24 mouse cellular contexts compared by ENCODE assay signal in genomic region chr13:42650228-42650627, GRCm38 (mm10). TPM values are rescaled to one million over a fixed set of nuclear protein-coding genes. Genes with fewer than 3 reads are reported as not detected.
DNase-seq lines count a peak whose midpoint lies in the region; ATAC-seq and TF ChIP-seq lines count a peak whose summit lies in the region.
"Had no signal": no experiment of that assay in that cellular context is flagged by ENCODE, and none has a peak within 500 bp of the region (broad histone marks: within the 10 kb centered on the region; RNA-seq: fewer than 3 reads in every experiment).

No protein-coding gene starts in this region.

- no peak overlapping the region for H3K27ac ChIP-seq in heart, embryonic 12.5 days (ENCODE audit: poor library complexity, severe bottlenecking)
- peak overlapping the region; percentile 14; the same call in 1 of the 2 replicates for H3K27ac ChIP-seq in layer of hippocampus, adult 2 months

- no peaks in the 10 kb centered on the region for H3K4me1 ChIP-seq in heart, embryonic 12.5 days (replicated peaks)

- no peak overlapping the region for H3K9ac ChIP-seq in heart, embryonic 12.5 days

- no peaks in the 10 kb centered on the region for H3K9me3 ChIP-seq in heart, embryonic 12.5 days (replicated peaks)

- H3K36me3 ChIP-seq in heart, embryonic 12.5 days = no peaks in the 10 kb centered on the region
- H3K36me3 ChIP-seq: G1E had no signal

- 66% methylated on average over 6 of the region's 6 CpGs for WGBS in heart, embryonic 12.5 days

- no peaks in the 10 kb centered on the region for H3K27me3 ChIP-seq in heart, embryonic 12.5 days (replicated peaks)
- H3K27me3 ChIP-seq: CH12.LX had no signal

- H3K4me3 ChIP-seq in heart, embryonic 12.5 days = no peak overlapping the region
- no peak overlapping the region for H3K4me3 ChIP-seq in layer of hippocampus, adult 2 months

- no peak overlapping the region for H3K4me2 ChIP-seq in heart, embryonic 12.5 days

- DNase-seq in frontal cortex, postnatal 10 days (ENCODE audit: low spot score in 2 of 2) = no peak
- peak; percentile 30 for DNase-seq in heart, adult 11 months
- DNase-seq in layer of hippocampus, adult 2 months (ENCODE audit: low spot score in 2 of 2) = no peak
- no peak for DNase-seq in layer of hippocampus, adult 9-11 months
- peak; percentile 43 for DNase-seq in brain, adult 2 months (ENCODE audit: low read depth, low spot score)
- DNase-seq in adrenal gland, adult 8-10 months = no peak
- DNase-seq: adrenal gland, adult 2 months; adrenal gland, postnatal 10 days; adrenal gland, postnatal 14 days; adrenal gland, postnatal 25 days; adrenal gland, postnatal 36 days; B cell, adult 2 months; cerebellum, adult 11 months; cerebellum, adult 11-12 months; cerebellum, adult 18-20 months; cerebellum, adult 2 months had no signal

- TF ChIP-seq CTCF in layer of hippocampus, adult 2 months (conservative IDR thresholded peaks at IDR 0.05) = no peak

- ATAC-seq in frontal cortex, adult (ENCODE audit: low TSS enrichment) = peak; percentile 90
- no peak for ATAC-seq in heart, embryonic 12.5 days (ENCODE audit: insufficient number of reproducible peaks, low FRiP score)
- ATAC-seq: activated CD4-positive, CD25-positive, alpha-beta regulatory T cell, adult 4 months; CD4-positive, CD25-positive, alpha-beta regulatory T cell, adult 4 months; Patski had no signal

RNA-seq across cellular contexts. Expression of gene Phactr1, which starts 30.2 kb away (rescaled TPM):
- 4.7 and 5.2 TPM in 2 replicates for polyA plus RNA-seq in heart, embryonic 12.5 days (2016; fragmentation: Nextera tagmentation; extraction: Ambion mirVana)
- 100 to 1,000 TPM; 307 to 310 TPM for total RNA-seq in layer of hippocampus, adult 2 months (2021)
- total RNA-seq in adrenal gland, adult 8-10 months (2022) = 10 to 100 TPM in 2 of 4 experiments, 1 to 10 TPM in 2; 7.6 to 17.8 (median 12.5) TPM
- total RNA-seq: MEL had no signal
- polyA plus RNA-seq: G1E had no signal

Comparison
In these comparisons a context has a peak if more than half of its experiments do, and no peak if none do; other contexts are left out.
1. DNase-seq: peak in heart, adult 11 months (single experiment) and brain, adult 2 months (single experiment); none in frontal cortex, postnatal 10 days (0 of 2), layer of hippocampus, adult 2 months (0 of 2), layer of hippocampus, adult 9-11 months (single experiment) and adrenal gland, adult 8-10 months (single experiment).
2. RNA of gene Phactr1, which starts 30.2 kb away (total RNA-seq): 307 to 310 TPM in layer of hippocampus, adult 2 months; 7.6 to 17.8 TPM in adrenal gland, adult 8-10 months; every median in the first group is over 10 times any median in the second.